Mouse (Mus musculus) ES-Bruce4 (cell line): ENCODE measurements around the gene Spsb4.

ENCODE experiments used
- CTCF ChIP-seq: IDR thresholded peaks from one replicate; pipeline ENCODE4 v1.8.1; 2011; ENCODE audit warnings: low read depth, low read length
- POLR2A ChIP-seq: IDR thresholded peaks from one replicate; pipeline ENCODE4 v1.8.1; 2011; ENCODE audit warnings: low read length; ENCODE audit not compliant: insufficient read depth

DNA sequence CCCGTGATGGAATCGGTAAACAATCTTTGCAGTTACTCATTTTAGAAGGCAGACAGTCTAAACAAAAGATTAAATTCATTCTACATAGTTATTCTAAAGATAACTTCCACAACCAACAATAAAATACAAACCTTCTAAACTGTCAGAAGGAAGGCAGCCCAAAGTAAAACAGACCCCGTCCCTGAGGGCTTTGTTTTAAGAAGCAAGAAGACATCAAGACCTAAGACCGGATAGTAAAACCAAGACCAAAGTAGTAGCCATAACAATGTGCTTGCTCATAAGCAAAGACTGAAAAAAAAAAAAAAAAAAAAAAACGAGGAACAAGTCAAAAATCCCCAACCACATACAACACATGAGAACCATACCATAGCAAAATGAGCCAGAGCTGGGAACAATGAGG lies 15.5 kb downstream of the Spsb4 start:
- TF ChIP-seq CTCF (no peak), POLR2A (no peak)
